Mouse (Mus musculus) stomach, postnatal 0 days (tissue): Measurements from ENCODE around the gene Ap3d1.

Experiments
- CTCF ChIP-seq: IDR thresholded peaks from 2 replicates; pipeline ENCODE4 v1.5.1; 2016; ENCODE audit warnings: antibody characterized with exemption, low read depth, mild to moderate bottlenecking, moderate library complexity
- EP300 ChIP-seq: optimal IDR thresholded peaks from 2 replicates; pipeline ENCODE3; 2016; ENCODE audit warnings: antibody characterized with exemption

DNA sequence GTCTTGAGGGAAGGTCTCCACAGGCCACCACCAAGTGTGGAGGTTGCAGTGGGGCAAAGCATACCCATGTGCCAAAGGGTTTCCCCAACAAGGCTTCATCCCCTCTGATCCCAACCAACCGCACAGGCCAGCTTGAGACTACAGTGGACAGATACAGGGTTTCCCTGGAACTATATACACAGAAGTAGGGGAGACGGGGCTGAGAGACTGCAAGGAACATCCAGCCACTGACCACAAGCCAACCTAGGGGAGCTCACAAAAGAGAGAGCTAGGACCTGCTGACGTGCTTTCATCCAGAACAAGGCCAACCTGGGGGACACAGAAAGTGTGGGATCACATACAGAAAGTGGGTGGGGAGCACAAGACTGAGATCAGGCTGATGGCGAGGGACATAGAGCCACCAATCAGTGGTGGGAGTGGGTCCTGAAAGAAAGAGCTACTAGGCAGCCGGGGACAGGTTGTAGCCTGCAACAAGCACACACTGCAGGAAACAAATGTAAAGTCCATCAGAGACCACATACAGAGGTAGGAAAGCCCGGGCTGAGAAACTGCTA is 67.1 kb downstream of the Ap3d1 start:
- TF ChIP-seq CTCF (no peak), EP300 (no peak)
